Mouse (Mus musculus) intestine, postnatal 0 days (tissue): Measurements from ENCODE around the gene Kpnb1. TPM values are rescaled to one million over a fixed set of nuclear protein-coding genes. Genes with fewer than 3 reads are reported as not detected.
A peak's percentile ranks its signal among the peaks of the same experiment; 100 is the strongest.

ENCODE experiments used
- ATAC-seq: fragments of 200-750 bp; cut with Nextera tagmentation; 2 replicates; pipeline ENCODE4 v1.8.0; 2017; ENCODE audit warnings: mild to moderate bottlenecking, moderate TSS enrichment, moderate library complexity
- H3K27ac ChIP-seq: fragments of 300-500 bp; sonication (generic); 2 replicates; pipeline ENCODE4 v1.5.1; 2014; ENCODE audit warnings: mild to moderate bottlenecking, low read depth, low read length, moderate library complexity
- H3K27me3 ChIP-seq: fragments of 300-500 bp; sonication (generic); replicated peaks from 2 replicates; pipeline ENCODE4 v1.6.1; 2014; ENCODE audit warnings: low read length, mixed read lengths; ENCODE audit not compliant: control insufficient read depth, insufficient read depth
- H3K36me3 ChIP-seq: fragments of 300-500 bp; sonication (generic); 2 replicates; pipeline ENCODE4 v1.6.1; 2014; ENCODE audit warnings: mild to moderate bottlenecking, moderate library complexity; ENCODE audit not compliant: control insufficient read depth, insufficient read depth
- H3K4me1 ChIP-seq: fragments of 300-500 bp; sonication (generic); replicated peaks from 2 replicates; pipeline ENCODE4 v1.6.1; 2014; ENCODE audit warnings: antibody characterized with exemption, low read length, mixed read lengths; ENCODE audit not compliant: control insufficient read depth, insufficient read depth
- H3K4me2 ChIP-seq: fragments of 300-500 bp; sonication (generic); replicated peaks from 2 replicates; pipeline ENCODE4 v1.6.1; 2014; ENCODE audit warnings: low read depth, mild to moderate bottlenecking, moderate library complexity
- H3K4me3 ChIP-seq: fragments of 300-500 bp; sonication (generic); 2 replicates; pipeline ENCODE4 v1.5.1; 2014; ENCODE audit warnings: low read depth, low read length
- H3K9ac ChIP-seq: fragments of 300-500 bp; sonication (generic); 2 replicates; pipeline ENCODE4 v1.6.1; 2014; ENCODE audit warnings: mild to moderate bottlenecking, low read depth, low read length
- H3K9me3 ChIP-seq: fragments of 300-500 bp; sonication (generic); 2 replicates; pipeline ENCODE4 v1.6.1; 2016; ENCODE audit warnings: mixed run types; ENCODE audit not compliant: control insufficient read depth
- CTCF ChIP-seq: sonication (generic); IDR thresholded peaks from 2 replicates; pipeline ENCODE4 v1.5.1; 2016; ENCODE audit warnings: low read depth, mild to moderate bottlenecking, control low read depth, antibody characterized with exemption, moderate library complexity
- WGBS: fragments of 180-500 bp; shearing (Covaris S2); extraction: QIAGEN DNeasy Blood & Tissue Kit; methylation state at CpG from one replicate; pipeline ENCODE4 v1.1.7; 2014; 5-methylcytosine and 5-hydroxymethylcytosine counted together
- polyA plus RNA-seq: library from polyadenylated mRNA; unstranded; fragments of >200 nt; fragmentation: Nextera tagmentation; extraction: Ambion mirVana; gene quantifications from 2 replicates; pipeline ENCODE4 v1.2.1, GENCODE M21; 2015

The Kpnb1 gene
- polyA plus RNA-seq, 1 experiment from 2014 or later = 17.5 TPM

DNA sequence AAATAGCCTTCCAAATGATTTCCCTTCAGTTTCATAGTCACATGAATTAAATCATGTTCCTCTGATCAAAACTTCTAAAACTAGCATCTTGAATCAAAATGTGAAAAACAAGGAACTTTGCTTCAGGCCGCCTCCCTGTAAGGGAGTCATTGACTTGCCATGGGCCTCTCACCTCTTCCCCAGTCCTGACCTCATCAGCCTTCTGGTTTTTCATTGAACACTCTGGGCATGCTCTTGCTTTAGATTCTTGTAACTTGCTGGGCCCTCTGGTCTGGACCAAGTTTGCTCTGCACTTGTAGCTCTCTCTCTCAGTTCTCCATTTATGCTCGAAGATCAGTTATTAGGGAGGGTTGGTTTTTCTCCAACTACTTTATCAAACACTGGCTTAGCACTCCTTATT lies 33.9 kb upstream of the Kpnb1 start:
- Histone ChIP-seq H3K36me3 (peaks cover 78% of the 10 kb centered on the region), H3K4me1 (no peaks in the 10 kb centered on the region), H3K27ac (no peak overlapping the region), H3K9ac (no peak overlapping the region), H3K4me3 (no peak overlapping the region), H3K9me3 (no peaks in the 10 kb centered on the region), H3K4me2 (no peak overlapping the region), H3K27me3 (no peaks in the 10 kb centered on the region)
- no peak for TF ChIP-seq CTCF
- no peak for ATAC-seq
- WGBS = 88% methylated on average over 2 of the region's 2 CpGs

DNA sequence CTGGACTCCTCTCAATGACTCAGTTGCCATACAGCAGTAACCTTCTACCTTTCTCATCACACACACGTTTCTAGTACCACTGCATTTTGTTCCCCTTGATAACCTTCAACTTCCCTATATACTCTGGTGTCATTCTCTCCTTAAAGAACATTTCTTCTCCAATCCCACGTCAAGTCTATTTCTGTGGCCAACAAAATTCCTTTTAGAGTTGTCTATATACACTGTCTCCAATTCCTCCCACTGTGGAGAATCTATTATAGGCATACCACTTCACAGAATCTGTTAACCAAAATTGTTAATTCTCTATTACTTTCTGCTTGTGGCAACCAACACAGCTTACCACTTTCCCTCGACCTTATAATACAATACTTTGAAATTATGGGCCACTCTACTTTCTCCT lies 32.5 kb upstream of the Kpnb1 start:
- Histone ChIP-seq H3K36me3 (peaks cover 85% of the 10 kb centered on the region), H3K4me1 (no peaks in the 10 kb centered on the region), H3K9ac (no peak overlapping the region), H3K4me2 (no peak overlapping the region), H3K27me3 (no peaks in the 10 kb centered on the region), H3K27ac (no peak overlapping the region), H3K4me3 (no peak overlapping the region), H3K9me3 (no peaks in the 10 kb centered on the region)
- ATAC-seq = no peak
- WGBS = 84% methylated on average over 3 of the region's 3 CpGs
- TF ChIP-seq CTCF = no peak

DNA sequence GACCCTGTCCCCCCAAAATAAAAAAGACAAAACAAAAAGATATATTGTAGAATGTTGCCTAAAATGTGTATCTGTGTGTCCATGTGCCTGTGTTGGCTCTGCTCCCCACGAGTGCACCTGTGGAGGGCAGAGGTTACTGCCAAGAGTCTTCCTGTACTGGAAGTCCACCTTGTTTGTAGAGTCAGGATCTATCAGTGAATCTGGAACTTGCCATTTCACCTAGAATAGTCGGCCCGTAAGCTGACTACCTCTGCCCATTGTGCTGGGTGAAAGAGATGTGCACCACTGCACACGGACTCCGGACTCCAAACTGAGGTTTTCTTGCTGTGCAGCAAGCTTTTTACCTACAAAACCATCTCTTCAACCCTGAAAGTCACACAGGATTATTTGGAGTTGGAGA lies 26.7 kb upstream of the Kpnb1 start:
- H3K36me3 ChIP-seq = peaks cover 69% of the 10 kb centered on the region
- H3K4me2 ChIP-seq = no peak overlapping the region
- H3K9ac ChIP-seq = no peak overlapping the region
- 82% methylated on average over 5 of the region's 5 CpGs for WGBS
- H3K4me1 ChIP-seq = no peaks in the 10 kb centered on the region
- H3K27me3 ChIP-seq = no peaks in the 10 kb centered on the region
- no peak for TF ChIP-seq CTCF
- no peak for ATAC-seq
- no peaks in the 10 kb centered on the region for H3K9me3 ChIP-seq
- H3K4me3 ChIP-seq = no peak overlapping the region
- no peak overlapping the region for H3K27ac ChIP-seq

DNA sequence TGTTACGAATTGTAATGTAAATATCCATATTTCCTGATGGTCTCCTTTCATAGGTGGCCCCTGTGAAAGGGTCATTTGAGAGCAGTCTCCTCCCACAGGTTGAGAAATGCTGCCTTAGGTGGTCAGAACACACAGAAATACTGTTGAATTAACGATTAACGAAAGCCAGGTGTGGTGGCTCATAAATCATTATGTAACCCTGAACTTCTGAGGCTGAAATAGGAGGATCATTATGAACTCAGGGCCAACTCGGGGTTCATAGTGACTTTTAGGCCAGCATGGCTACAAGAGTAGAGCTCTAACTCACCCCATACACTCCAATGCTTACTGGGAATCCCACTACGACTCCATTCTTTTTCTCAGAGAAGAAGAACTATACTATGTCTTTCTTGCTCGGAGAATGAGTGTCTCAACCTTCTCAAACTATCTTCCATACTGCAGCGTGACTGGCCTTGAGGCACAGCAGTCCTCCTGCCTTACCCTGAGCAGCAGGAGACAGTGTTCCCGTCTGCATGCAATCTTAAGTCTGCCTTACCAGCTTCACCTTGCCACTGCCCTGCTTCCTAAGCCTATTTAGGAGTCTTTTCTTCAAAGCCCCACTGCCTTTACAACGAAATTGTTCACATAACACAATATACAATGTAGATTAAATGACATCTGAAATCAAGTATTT lies 23.2 kb upstream of the Kpnb1 start:
- peak; percentile 74 for ATAC-seq

GRCm38 (mm10) chr11:97207011-97207422 lies 19.3 kb upstream of the Kpnb1 start:
- Histone ChIP-seq H3K9ac (no peak overlapping the region), H3K4me1 (no peaks in the 10 kb centered on the region), H3K4me2 (no peak overlapping the region), H3K4me3 (no peak overlapping the region), H3K9me3 (no peaks in the 10 kb centered on the region), H3K27ac (peak overlapping the region; percentile 24), H3K36me3 (peaks cover 27% of the 10 kb centered on the region), H3K27me3 (no peaks in the 10 kb centered on the region)
- TF ChIP-seq CTCF = no peak
- 53% methylated on average over 8 of the region's 8 CpGs for WGBS
- ATAC-seq = peak; percentile 58

More for the DNA sequence above, 23.2 kb upstream of the Kpnb1 start:
- Histone ChIP-seq H3K4me3 (no peak overlapping the region), H3K27me3 (no peaks in the 10 kb centered on the region), H3K36me3 (peaks cover 61% of the 10 kb centered on the region), H3K27ac (peak overlapping the region; percentile 46), H3K9me3 (no peaks in the 10 kb centered on the region), H3K4me1 (no peaks in the 10 kb centered on the region), H3K9ac (no peak overlapping the region), H3K4me2 (no peak overlapping the region)
- 39% methylated on average over 9 of the region's 9 CpGs for WGBS
- TF ChIP-seq CTCF = no peak

GRCm38 (mm10) chr11:97199519-97199918 lies 11.8 kb upstream of the Kpnb1 start:
- TF ChIP-seq CTCF = no peak
- WGBS = 47% methylated on average over 6 of the region's 6 CpGs
- Histone ChIP-seq H3K4me1 (no peaks in the 10 kb centered on the region), H3K9ac (no peak overlapping the region), H3K4me3 (no peak overlapping the region), H3K27ac (no peak overlapping the region), H3K27me3 (no peaks in the 10 kb centered on the region), H3K36me3 (no peaks in the 10 kb centered on the region), H3K4me2 (no peak overlapping the region), H3K9me3 (no peaks in the 10 kb centered on the region)
- no peak; the same call in 1 of the 2 replicates for ATAC-seq
